Mouse (Mus musculus): ENCODE data around the gene Cmtm4. TPM values are rescaled to one million over a fixed set of nuclear protein-coding genes. Genes with fewer than 3 reads are reported as not detected.
"Not testable (repeated sequence)": the region's sequence is repeated elsewhere in the genome, so short reads cannot be mapped to it uniquely, and the experiment has no call there.

Gene Cmtm4
- polyA plus RNA-seq, 1 experiment: 31.1 TPM

DNA sequence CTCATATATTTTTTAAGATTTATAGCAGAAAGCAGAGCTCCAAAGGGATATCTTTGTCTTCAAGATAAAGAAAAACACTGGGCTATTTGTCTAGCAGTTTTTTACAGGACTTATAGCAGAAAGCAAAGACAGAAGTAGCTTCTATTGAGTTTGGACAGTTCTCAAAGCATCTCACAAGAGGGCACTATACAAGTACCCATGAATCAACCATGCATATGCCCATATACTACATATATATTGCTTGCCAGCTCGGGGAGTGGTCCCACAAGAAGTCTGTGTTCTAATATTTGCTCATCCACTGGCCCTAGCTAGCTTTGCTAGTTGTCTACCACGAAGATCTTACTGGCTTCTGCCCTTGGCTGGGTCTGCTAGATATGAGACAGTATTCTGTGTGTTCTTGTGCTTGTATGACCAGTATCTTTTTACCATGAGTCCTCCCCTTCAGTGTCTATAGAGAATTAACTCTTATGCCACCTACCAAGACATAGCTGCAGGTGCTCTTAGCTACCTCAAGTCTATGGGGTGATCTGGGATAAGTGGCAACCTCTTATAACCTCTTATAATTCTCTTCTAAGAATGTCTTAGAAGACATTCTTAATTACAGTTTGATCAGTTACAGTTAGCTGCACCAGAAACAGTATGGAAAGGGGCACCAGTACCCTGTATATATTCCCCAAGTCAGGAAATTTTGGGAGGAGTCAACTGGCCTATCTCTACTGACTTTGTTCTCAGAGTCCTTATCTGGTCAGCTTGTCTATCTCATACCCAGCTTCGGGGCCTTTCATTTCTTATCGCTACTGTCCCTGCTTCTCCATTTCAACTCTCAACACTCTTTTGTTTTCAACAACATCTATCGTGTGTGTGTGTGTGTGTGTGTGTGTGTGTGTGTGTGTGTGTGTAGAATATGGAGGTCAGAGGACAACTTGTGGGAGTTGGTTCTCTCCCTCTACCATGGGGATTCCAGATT is 62.7 kb downstream of the Cmtm4 start:
- 75% methylated on average over 5 of the region's 5 CpGs for WGBS
- H3K4me3 ChIP-seq (replicated peaks; ENCODE audit: insufficient read depth, low read depth, low read length): no peak overlapping the region
- DNase-seq: no peak
- H3K27me3 ChIP-seq (ENCODE audit: control insufficient read depth, insufficient read depth, low read length): no peaks in the 10 kb centered on the region
- TF ChIP-seq CTCF (IDR thresholded peaks at IDR 0.05; ENCODE audit: borderline replicate concordance, insufficient read depth, low read depth, low read length): no peak
- no peak for TF ChIP-seq POLR2A (IDR thresholded peaks at IDR 0.05; ENCODE audit: borderline replicate concordance, insufficient read depth, low read length)
- H3K27ac ChIP-seq (ENCODE audit: insufficient read depth, low read length): no peak overlapping the region
- H3K4me1 ChIP-seq (ENCODE audit: control insufficient read depth, insufficient read depth, low read length): no peaks in the 10 kb centered on the region

DNA sequence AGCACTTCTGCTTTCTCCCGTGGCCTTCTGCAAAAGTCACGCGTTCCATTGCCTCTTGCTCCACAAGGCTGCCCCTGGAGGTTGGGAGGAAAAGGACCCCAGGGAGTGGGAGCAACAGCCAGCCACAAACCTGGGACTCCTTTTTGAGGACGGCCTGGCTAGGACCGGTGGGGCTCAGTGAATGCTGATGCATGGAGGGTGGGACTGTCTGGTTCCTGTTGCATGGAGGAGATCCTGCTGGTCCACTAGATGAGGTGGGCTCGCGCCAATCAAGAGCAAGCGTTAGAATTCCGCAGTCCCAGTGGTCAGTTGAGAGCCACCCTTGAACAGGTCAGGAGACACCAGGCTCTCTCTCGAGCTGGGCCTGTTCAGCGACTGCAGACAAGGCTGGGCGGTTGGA is 73.7 kb downstream of the Cmtm4 start, which contains the start of gene Cmtm2b:
Gene Cmtm2b (plus strand): TSS at position 301 of the 400 bp plus-strand sequence.
- not testable (repeated sequence) for H3K4me3 ChIP-seq (replicated peaks; ENCODE audit: insufficient read depth, low read depth, low read length); DNase-seq; H3K27me3 ChIP-seq (ENCODE audit: control insufficient read depth, insufficient read depth, low read length); H3K27ac ChIP-seq (ENCODE audit: insufficient read depth, low read length); H3K4me1 ChIP-seq (ENCODE audit: control insufficient read depth, insufficient read depth, low read length)
- WGBS: 89% methylated on average over 12 of the region's 12 CpGs

DNA sequence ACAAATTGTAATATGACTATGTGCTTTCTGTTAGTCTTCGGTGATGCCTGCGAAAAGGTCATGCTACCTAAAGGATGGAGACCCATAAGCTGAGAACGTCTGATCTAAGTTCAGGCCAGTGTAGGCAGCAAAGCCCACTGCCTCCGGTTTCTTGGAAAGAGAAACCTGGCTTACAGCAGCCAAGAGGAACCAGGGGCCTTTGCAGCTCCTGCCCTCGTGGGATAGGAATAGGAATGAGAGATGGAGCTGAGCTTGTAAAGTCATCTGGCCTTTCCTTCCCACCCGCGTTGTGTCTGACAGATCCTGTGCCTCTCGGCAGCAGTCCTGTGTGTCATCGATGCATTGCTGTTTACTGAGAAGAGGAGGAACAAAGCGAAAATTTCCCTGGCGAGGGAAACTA is 74.3 kb downstream of the Cmtm4 start, which contains the start of gene Gm11020:
Gene Gm11020 (plus strand): TSS at position 301 of the 400 bp plus-strand sequence.
- not testable (repeated sequence) for DNase-seq; H3K4me1 ChIP-seq (ENCODE audit: control insufficient read depth, insufficient read depth, low read length); H3K27me3 ChIP-seq (ENCODE audit: control insufficient read depth, insufficient read depth, low read length); H3K27ac ChIP-seq (ENCODE audit: insufficient read depth, low read length); H3K4me3 ChIP-seq (replicated peaks; ENCODE audit: insufficient read depth, low read depth, low read length)
- WGBS: 79% methylated on average over 11 of the region's 11 CpGs

DNA sequence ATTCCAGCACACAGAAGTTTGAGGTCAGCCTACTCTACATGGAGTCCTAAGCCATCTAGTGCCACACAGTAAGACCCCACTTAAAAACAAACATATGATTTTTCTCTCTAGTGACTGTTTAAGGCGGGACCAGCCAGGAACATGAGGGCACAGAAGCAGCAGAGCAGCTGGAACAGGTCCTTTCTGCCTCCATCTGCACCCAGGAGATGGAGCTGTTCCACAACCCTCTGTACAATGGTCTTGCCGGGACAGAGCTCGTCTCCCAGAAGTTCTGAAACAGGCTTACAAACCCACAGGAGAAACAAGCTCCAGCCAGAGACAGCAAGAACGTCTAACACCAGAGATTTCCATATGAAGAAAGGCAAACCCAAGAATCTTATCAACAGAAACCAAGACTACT is 82.3 kb downstream of the Cmtm4 start:
- H3K4me3 ChIP-seq (replicated peaks; ENCODE audit: insufficient read depth, low read depth, low read length): no peak overlapping the region
- DNase-seq: no peak
- 59% methylated on average over 4 of the region's 4 CpGs for WGBS
- TF ChIP-seq CTCF (IDR thresholded peaks at IDR 0.05; ENCODE audit: borderline replicate concordance, insufficient read depth, low read depth, low read length): peak; percentile 14; the same call in 1 of the 2 replicates
- TF ChIP-seq POLR2A (IDR thresholded peaks at IDR 0.05; ENCODE audit: borderline replicate concordance, insufficient read depth, low read length): no peak
- H3K27ac ChIP-seq (ENCODE audit: insufficient read depth, low read length): no peak overlapping the region
- H3K4me1 ChIP-seq (ENCODE audit: control insufficient read depth, insufficient read depth, low read length): peaks cover 2% of the 10 kb centered on the region; the same call in 1 of the 2 replicates
- no peaks in the 10 kb centered on the region for H3K27me3 ChIP-seq (ENCODE audit: control insufficient read depth, insufficient read depth, low read length)

DNA sequence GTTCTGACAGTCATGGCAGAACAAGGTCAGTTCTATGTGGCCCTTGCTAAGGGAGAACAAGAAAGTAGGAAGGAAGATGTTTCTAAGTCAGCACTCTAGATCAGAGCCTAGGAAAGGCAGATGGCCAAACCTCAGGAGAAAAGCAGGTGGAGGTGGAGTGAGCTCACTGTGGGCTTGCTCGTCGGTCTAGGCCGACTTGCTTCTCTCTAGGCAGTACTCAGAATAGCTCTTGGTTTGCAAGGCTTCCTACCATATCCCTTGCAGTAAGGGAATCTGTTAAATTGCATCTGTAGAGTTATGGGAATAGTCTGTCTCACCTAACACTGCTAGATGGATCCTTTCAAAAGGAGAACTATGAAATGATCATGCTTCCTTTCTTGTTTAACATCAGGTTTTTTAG is 83.6 kb downstream of the Cmtm4 start:
- H3K27me3 ChIP-seq (ENCODE audit: control insufficient read depth, insufficient read depth, low read length); H3K27ac ChIP-seq (ENCODE audit: insufficient read depth, low read length); DNase-seq; H3K4me1 ChIP-seq (ENCODE audit: control insufficient read depth, insufficient read depth, low read length); H3K4me3 ChIP-seq (replicated peaks; ENCODE audit: insufficient read depth, low read depth, low read length): not testable (repeated sequence)
- WGBS: 56% methylated on average over 3 of the region's 3 CpGs

DNA sequence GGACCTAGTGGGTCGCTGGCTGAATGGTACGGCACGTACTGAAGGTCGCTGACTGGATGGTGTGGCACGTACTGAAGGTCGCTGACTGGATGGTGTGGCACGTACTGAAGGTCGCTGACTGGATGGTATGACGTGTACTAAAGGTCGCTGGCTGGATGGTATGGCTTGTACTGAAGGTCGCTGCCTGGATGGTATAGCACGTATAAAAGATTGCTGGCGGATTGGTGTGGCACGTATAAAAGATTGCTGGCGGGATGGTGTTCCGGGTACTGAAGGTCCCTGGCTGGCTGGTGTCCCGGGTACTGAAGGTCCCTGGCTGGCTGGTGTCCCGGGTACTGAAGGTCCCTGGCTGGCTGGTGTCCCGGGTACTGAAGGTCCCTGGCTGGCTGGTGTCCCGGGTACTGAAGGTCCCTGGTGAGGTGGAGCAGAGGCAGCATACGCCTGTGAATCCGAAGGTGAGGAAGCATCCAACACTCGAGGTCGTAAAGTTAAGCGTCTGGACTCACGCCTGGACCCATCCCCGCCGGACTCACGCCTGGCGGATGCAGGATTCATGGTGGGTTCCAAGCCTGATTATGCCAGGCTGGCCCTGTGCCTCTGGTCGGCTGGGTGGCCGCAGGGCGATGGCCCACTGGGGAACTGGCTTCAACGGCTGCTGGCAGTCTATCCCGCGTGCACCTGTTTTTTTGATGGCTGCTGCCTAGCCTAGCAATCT is 86.0 kb downstream of the Cmtm4 start, which contains the start of the genes Gm45711 and Cmtm1:
Gene Gm45711 (minus strand): TSS at position 641 of the 715 bp plus-strand sequence.
Gene Cmtm1 (minus strand): TSS at position 705 of the 715 bp plus-strand sequence.
- DNase-seq: peak; percentile 41 to 43
- H3K27ac ChIP-seq (ENCODE audit: insufficient read depth, low read length); H3K4me1 ChIP-seq (ENCODE audit: control insufficient read depth, insufficient read depth, low read length); H3K27me3 ChIP-seq (ENCODE audit: control insufficient read depth, insufficient read depth, low read length): not testable (repeated sequence)
- peak within 1 kb of the TSS; percentile 13 for H3K4me3 ChIP-seq (replicated peaks; ENCODE audit: insufficient read depth, low read depth, low read length)
- 12% methylated on average over 36 of the region's 36 CpGs for WGBS

DNA sequence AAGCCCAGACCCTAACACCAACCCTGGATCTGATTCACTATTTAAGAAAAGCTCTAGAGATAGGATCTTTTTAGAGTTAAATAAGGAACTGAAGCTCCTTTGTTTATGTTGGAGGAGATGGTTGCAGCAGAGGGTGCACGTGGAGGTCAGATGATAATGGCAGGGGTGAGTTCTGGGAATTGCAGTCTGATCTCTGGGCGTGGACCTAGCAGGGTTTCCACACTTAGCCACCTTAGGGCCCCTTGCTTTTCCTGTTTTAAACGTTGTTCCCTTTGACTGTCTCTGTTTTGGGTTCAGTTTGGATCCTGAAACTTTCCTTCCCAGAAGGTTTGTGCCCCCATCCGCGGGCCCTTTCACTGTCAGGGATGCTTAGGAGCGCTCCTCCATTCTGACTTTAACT is 87.3 kb downstream of the Cmtm4 start:
- not testable (repeated sequence) for H3K27ac ChIP-seq (ENCODE audit: insufficient read depth, low read length); DNase-seq; H3K4me3 ChIP-seq (replicated peaks; ENCODE audit: insufficient read depth, low read depth, low read length); H3K27me3 ChIP-seq (ENCODE audit: control insufficient read depth, insufficient read depth, low read length); H3K4me1 ChIP-seq (ENCODE audit: control insufficient read depth, insufficient read depth, low read length)
- 79% methylated on average over 6 of the region's 6 CpGs for WGBS

DNA sequence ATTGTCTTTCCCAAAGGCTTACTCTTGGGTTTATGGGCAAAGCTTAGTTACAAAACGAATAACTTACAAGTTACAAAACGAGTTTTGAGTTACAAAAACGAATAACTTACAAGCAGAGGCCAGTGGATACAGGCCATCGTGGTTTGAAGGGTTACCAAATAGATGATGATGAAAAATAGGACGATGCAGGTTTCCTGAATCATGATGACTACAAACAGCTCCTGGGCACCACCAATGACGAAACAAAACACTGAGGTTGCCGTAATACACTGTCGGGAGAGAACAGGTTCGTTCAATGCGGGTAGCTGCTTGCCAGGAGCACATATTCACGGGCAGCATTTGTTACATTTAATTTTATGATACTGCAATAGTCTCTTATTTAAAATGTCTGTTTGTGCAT is 90.6 kb downstream of the Cmtm4 start:
- 89% methylated on average over 11 of the region's 11 CpGs for WGBS
- Histone ChIP-seq H3K4me1 (ENCODE audit: control insufficient read depth, insufficient read depth, low read length) (peaks cover 2% of the 10 kb centered on the region; the same call in 1 of the 2 replicates), H3K27me3 (ENCODE audit: control insufficient read depth, insufficient read depth, low read length) (no peaks in the 10 kb centered on the region), H3K27ac (ENCODE audit: insufficient read depth, low read length) (no peak overlapping the region), H3K4me3 (replicated peaks; ENCODE audit: insufficient read depth, low read depth, low read length) (no peak overlapping the region)
- TF ChIP-seq CTCF (IDR thresholded peaks at IDR 0.05; ENCODE audit: borderline replicate concordance, insufficient read depth, low read depth, low read length) (no peak), POLR2A (IDR thresholded peaks at IDR 0.05; ENCODE audit: borderline replicate concordance, insufficient read depth, low read length) (no peak)
- no peak for DNase-seq

DNA sequence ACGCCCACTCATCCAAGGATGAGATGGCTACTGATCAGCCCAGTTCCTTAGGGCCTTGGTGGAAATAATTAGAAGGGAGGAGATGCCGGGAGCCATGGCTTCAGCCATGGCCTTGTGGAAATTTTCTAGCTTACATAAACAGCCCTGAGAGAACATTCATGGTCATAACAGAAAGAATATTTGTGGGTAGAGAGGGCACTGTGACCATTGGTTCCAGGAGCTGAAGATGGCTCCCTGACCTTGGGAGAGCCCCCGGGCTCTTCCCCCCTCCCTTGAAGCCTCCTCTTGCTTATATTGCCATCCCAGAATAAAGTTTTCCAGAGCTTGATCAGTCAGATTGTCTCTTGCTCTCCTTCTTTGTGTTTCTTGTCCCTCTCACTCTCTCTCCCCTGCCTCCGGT is 93.1 kb downstream of the Cmtm4 start:
- not testable (repeated sequence) for H3K27me3 ChIP-seq (ENCODE audit: control insufficient read depth, insufficient read depth, low read length); H3K4me1 ChIP-seq (ENCODE audit: control insufficient read depth, insufficient read depth, low read length); H3K4me3 ChIP-seq (replicated peaks; ENCODE audit: insufficient read depth, low read depth, low read length); DNase-seq; H3K27ac ChIP-seq (ENCODE audit: insufficient read depth, low read length)
- 89% methylated on average over 4 of the region's 4 CpGs for WGBS

DNA sequence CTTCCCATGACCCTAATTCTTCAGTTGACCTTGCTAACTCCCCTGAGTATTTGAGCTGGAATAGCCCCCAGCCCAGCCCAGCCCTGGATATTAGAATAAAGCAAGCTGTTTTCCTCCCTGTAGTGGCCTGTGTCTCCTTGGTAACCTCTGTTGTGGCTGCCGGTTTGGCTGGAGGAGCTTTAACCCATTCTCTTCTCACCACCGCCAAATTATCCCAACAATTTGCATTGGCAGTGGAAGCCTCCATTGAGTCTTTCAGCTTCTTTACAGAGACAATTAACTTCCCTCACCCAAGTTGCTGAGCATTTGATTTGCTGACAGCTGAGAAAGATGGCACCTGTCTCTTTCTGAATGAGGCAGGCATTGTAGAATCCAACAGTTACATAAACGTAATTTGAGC is 94.0 kb downstream of the Cmtm4 start:
- DNase-seq; H3K4me1 ChIP-seq (ENCODE audit: control insufficient read depth, insufficient read depth, low read length); H3K4me3 ChIP-seq (replicated peaks; ENCODE audit: insufficient read depth, low read depth, low read length); H3K27ac ChIP-seq (ENCODE audit: insufficient read depth, low read length); H3K27me3 ChIP-seq (ENCODE audit: control insufficient read depth, insufficient read depth, low read length): not testable (repeated sequence)
- 22% methylated on average over 3 of the region's 3 CpGs for WGBS
